Mouse (Mus musculus): ENCODE measurements at regions not wholly inside any gene's neighbourhood (a gene's known extent, or its start where the extent isn't known, plus 50 kb on each side); places are given as distances from the start of the nearest gene placed in this dataset.

DNA sequence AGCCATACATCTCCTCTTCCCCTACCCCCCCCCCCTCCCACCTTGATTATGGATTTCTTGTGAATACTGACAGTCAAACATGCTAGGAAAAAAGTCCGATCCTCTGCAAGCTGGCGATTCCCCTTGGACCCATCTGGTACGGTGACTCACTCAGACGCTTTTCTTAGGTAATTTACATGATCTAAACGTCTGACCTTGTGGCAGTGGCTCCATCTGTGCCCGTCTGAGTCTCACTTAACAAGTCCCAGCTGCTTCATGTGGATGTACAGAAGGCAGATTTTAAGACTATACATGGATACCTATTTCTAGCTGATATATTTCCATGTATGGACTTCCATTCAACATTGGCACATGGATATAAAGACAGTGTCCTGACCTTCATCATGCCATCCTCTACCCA is 481.0 kb downstream of the Lipi start:
- DNase-seq (ENCODE audit: low spot score in 2 of 2) = no peak

DNA sequence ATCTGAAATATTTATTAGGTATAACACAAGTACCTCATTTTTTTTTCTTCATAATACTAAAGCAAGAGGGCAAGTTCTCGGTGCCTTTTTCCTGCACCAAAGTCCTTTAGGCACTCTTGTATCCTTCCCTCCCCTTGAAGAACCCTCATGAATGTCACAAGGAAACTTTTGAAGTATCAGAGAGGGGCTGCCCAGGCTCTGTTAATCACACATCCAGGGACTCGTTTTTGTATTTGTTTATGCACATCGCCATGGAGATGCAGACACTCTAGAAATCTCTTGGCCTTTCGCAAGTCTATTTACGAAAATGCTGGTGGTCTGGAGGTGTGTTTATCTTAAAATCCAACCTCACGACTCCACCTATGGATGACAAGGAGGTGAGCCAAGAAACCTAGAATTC is 492.7 kb downstream of the Lipi start:
- DNase-seq (ENCODE audit: low spot score in 2 of 2) = no peak

DNA sequence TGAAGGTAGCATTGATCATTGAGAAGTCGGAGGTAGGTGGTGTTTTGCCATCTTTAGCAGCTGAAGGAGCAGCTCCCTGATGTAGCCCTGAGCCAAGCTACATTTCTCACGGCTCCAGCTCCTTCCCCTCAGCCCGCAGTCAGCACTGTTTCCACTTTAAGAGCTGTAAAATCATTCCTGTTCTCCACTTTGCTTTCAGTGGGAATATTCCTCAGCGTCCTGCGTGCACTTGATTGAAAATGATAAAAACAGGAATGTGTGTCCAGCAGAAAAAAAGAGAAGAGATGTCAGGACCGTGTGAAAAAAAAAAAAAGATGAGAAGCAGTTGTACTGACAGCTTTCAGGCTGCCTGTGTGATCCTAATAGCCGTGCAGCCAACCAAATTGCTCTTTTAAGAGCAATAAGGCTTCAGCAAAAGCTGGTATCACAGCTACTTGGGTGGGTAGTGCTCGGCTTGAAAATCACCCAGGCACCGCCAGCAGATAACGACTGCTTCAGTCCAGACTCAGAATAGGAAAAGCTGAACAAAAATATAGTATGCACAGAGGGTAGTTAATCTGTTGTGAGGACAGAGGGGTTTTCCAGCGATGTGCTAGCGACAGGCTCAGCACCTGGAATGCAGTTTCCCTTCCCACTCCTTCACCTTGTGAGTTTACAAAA is 493.3 kb downstream of the Lipi start:
- DNase-seq (ENCODE audit: low spot score in 2 of 2) = peak in 1 of 2 experiments; percentile 22

DNA sequence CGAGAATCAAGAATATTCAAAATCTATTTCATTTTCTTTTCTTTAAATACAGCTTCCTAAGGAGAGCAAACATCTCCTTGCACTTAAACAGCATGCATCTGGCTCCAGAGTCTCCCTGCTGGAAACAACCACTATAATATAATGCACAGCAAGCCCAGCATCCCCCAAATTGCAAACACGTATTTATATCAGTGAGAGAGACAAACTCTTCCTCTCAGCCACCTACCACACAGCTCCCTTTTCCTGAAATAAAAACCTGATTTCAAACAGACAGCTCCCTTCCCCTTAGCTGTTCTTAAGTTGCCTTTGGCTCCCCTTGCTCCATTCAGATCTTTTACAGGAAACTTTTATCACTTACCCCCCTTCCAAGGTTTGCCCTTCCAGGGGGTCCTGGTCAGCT is 493.9 kb downstream of the Lipi start:
- DNase-seq (ENCODE audit: low spot score in 2 of 2) = no peak

DNA sequence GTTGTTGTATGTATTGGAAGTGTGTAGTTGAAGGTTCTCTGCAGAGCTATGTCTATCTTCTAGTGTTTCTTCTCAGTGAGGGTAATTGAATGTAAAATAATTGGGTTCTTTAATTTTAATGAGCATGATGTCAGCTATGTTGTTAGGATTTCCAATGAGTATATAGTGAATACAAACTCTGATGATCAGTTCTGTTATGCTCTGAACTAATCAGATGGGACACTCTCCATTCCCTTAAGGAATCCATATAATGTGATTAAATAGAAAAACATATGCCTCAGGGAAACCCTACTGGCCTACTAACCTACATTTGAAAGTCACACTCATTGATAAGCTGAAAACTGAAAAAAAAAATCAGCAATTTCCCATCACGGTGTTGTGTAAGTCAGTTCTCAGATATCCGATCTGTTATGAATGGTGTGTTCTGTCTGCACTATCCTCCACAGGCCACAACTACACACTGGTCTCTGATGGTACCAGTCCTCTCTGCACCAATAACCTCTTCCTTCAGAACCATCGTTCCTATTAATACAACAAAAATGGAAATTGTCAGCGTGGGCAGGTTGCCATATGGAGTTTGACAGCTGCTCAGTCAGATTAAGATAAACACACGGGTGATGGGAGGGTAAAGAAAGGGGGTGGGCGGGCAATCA is 496.4 kb downstream of the Lipi start:
- peak; percentile 26 to 40 for DNase-seq (ENCODE audit: low spot score in 2 of 2)

DNA sequence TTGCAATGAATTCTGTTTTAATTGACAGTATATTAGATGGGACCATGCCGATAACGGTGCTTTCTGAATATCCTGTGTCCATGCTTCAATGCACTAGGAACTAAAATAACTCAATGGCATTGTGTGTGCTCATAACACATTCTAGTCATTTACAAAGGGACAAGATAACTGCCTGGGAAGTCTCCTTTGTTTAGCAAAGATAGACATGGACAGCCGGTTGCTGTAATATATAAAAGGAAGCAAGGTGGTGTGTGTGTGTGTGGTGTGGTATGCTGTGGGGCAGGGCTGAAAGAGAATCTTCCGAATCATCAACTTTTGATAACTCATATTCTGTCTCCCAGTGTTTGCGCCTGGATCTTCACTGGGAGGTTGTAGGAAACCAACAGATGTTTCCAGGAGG is 497.2 kb downstream of the Lipi start:
- DNase-seq (ENCODE audit: low spot score in 2 of 2) = no peak

DNA sequence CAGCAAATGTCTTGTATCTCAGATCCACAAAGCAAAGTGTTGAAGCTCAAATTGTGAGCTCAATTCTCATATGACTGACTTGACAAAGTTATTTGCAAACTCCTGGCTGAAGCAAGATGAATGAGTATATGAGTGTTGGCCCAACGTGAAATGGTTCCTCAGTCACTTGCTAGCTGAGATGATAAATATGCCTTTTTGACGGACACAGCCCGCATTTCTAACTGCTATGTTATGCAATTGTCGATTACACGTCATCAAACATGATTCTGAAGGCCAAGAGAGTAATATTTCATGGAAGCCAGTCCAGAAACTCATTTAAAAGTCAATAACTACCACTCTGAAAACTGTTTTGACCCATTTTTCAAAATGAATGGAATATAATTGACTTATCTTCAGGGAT is 520.6 kb downstream of the Lipi start:
- no peak for DNase-seq (ENCODE audit: low spot score in 2 of 2)

DNA sequence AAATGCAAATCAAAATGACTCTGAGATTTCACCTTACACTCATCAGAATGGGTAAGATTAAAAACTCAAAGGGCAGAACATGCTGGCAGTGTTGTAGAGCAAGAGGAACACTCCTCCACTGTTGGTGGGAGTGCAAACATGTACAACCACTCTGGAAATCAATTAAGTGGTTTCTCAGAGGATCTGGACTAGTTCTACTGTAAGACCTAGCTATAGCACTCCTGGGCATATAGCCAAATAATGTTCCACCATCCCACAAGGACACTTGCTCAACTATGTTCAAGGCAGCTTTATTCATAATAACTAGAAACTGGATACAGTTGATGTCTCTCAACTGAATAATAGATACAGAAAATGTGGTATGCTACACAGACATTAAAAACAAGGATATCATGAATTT is 532.9 kb downstream of the Lipi start:
- DNase-seq (ENCODE audit: low spot score in 2 of 2) = no peak

DNA sequence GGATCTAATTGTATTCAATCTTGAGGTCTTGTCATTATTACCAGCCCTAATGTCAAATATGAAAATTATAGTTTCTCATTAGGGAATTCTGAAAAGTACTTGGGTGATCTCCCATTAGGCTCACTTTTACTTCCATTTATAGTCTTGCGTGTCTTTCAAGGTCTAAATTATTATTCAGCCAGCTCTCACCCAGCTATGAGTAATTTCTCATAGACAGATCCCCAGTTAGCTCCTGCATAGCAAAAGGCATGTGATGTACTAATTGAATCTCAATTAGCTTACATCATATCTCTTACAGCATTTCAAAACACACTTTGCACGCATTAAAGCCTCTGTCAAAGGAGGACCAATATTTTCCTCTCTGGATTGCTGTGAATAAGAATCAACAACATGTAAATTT is 539.9 kb downstream of the Lipi start:
- no peak for DNase-seq (ENCODE audit: low spot score in 2 of 2)
